In the genomic region with DNA sequence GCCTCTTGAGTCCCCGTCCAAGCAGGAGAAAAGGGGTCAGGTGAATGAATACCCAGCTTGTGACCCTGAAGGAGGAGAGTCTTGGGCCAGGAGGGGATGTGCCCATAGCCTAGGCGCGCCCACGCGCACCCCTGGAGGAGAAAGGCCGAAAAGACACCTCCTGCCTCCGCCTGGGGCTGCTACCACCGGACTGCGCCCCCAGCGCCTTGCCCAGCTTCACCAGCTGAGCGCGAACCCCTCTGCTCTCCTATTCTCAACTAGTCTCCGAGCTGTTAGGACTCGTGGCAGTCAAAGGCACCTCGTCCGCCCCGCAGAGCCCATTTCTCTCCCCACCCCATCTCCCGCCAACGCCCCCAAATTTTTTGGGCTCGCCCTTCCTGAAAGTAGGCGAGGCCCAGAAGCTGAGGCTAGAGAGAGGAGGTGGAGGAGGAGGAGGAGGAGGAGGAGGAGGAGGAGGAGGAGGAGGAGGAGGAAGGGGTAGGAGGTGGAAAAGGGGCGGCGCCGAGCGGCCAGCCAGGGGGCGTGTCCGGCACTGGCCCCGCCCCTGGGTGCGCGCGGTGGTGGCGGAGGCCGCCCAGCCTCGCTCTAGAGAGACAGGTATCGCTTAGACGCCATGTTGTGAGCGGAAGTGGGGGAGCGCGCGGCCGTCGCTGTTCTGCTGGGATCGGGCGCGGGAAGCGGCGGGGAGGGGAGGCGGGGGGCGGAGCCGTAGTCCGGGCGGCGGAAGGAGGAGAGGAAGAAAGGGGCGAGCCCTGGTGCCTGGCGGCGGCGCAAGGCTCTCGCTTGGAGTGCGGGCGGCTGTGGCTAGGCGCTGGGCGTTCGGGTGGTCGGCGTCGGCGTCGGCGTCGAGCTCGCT, we compare ENCODE assay signal across 8 mouse cellular contexts. TPM values are rescaled to one million over a fixed set of nuclear protein-coding genes. Genes with fewer than 3 reads are reported as not detected.
A peak's percentile ranks its signal among the peaks of the same experiment; 100 is the strongest.
DNase-seq lines count a peak whose midpoint lies in the region; ATAC-seq lines count a peak whose summit lies in the region.

No protein-coding gene starts in this region.

- WGBS in embryonic facial prominence, embryonic 13.5 days, result 19% methylated on average over 55 of the region's 71 CpGs

- DNase-seq in 416B (ENCODE audit: low read depth) (peak; percentile 92), liver (peak; percentile 92)
- peak; percentile 57 to 68 for DNase-seq in adrenal gland, postnatal 4 days (ENCODE audit: low spot score in 2 of 2)
- peak; percentile 82 for DNase-seq in heart, adult 8-10 months (ENCODE audit: low spot score)
- DNase-seq in kidney, adult 9 months, result peak; percentile 94
- peak; percentile 59 to 72 for DNase-seq in monocyte, adult 2 months (ENCODE audit: low read depth in 1 of 2, low spot score in 2 of 2)
- peak; percentile 76 to 79 for DNase-seq in spleen, postnatal 14 days (ENCODE audit: low spot score in 2 of 2)

- no peaks in the 10 kb centered on the region for H3K9me3 ChIP-seq in embryonic facial prominence, embryonic 13.5 days

- no peaks in the 10 kb centered on the region for H3K36me3 ChIP-seq in embryonic facial prominence, embryonic 13.5 days

- peak overlapping the region; percentile 80 for H3K9ac ChIP-seq in embryonic facial prominence, embryonic 13.5 days

- peaks cover 18% of the 10 kb centered on the region for H3K27me3 ChIP-seq in embryonic facial prominence, embryonic 13.5 days

- H3K4me3 ChIP-seq in embryonic facial prominence, embryonic 13.5 days, result peak overlapping the region; percentile 63

- no peaks in the 10 kb centered on the region; the same call in 1 of the 2 replicates for H3K4me1 ChIP-seq in embryonic facial prominence, embryonic 13.5 days

- H3K27ac ChIP-seq in embryonic facial prominence, embryonic 13.5 days, result peak overlapping the region; percentile 87

- peak overlapping the region; percentile 63 for H3K4me2 ChIP-seq in embryonic facial prominence, embryonic 13.5 days

- ATAC-seq in embryonic facial prominence, embryonic 13.5 days (ENCODE audit: insufficient number of reproducible peaks, insufficient read depth, low FRiP score, low TSS enrichment, low read depth), result peak; percentile 95

RNA-seq across cellular contexts. Expression of a gene that starts 45.2 kb away (rescaled TPM):
- total RNA-seq in adrenal gland, postnatal 4 days (2021), result 10 to 100 TPM; 58.0 to 59.7 TPM
- polyA plus RNA-seq in embryonic facial prominence, embryonic 13.5 days (2015; fragmentation: Nextera tagmentation; extraction: Ambion mirVana), result 5.2 and 6.8 TPM in 2 replicates
- 10 to 100 TPM; 24.9 to 35.4 (median 30.7) TPM for total RNA-seq in heart, adult 8-10 months (2022)

Comparison
In these comparisons a context has a peak if more than half of its experiments do, and no peak if none do; other contexts are left out.
1. Peak in every context shown above with its lines: DNase-seq, ATAC-seq, H3K4me3 ChIP-seq and H3K27ac ChIP-seq.